Mouse (Mus musculus): ENCODE measurements around the gene Ptges3. TPM values are rescaled to one million over a fixed set of nuclear protein-coding genes. Genes with fewer than 3 reads are reported as not detected.

Gene Ptges3
- total RNA-seq, 1 experiment, result 240 TPM

GRCm38 (mm10) chr10:128123833-128124232, 65.1 kb downstream of the Ptges3 start:
- DNase-seq (ENCODE audit: low read depth, low spot score), result no peak
- no peaks in the 10 kb centered on the region for H3K9me3 ChIP-seq (ENCODE audit: control insufficient read depth, insufficient read depth, low read depth, low read length)
- no peak overlapping the region for H3K27ac ChIP-seq (ENCODE audit: insufficient read depth, low read depth, low read length, poor library complexity, severe bottlenecking)
- peaks cover 0 to 9% of the 10 kb centered on the region in 2 experiments; a peak in 2 of 4 replicates for H3K4me1 ChIP-seq (ENCODE audit: control insufficient read depth in 2 of 2, insufficient read depth in 2 of 2, low read length in 2 of 2, poor library complexity in 1 of 2)
- TF ChIP-seq CHD2 (IDR thresholded peaks at IDR 0.05; ENCODE audit: low read depth, low read length) (no peak), ZC3H11A (IDR thresholded peaks at IDR 0.05; ENCODE audit: borderline replicate concordance, low read depth, low read length) (no peak), MAFK (IDR thresholded peaks at IDR 0.05; ENCODE audit: insufficient read depth, low read depth, low read length) (no peak), ZNF384 (IDR thresholded peaks at IDR 0.05; ENCODE audit: low read depth, low read length) (no peak), HCFC1 (IDR thresholded peaks at IDR 0.05; ENCODE audit: borderline replicate concordance, insufficient read depth, low read length) (no peak)
- no peak overlapping the region for H3K9ac ChIP-seq (ENCODE audit: insufficient read depth, low read depth, low read length, poor library complexity, severe bottlenecking)
- H3K36me3 ChIP-seq (ENCODE audit: control insufficient read depth, insufficient read depth, low read length, poor library complexity, severe bottlenecking), result peaks cover 80% of the 10 kb centered on the region
- in situ Hi-C loops (cut with MboI; ENCODE audit: low sequenced_read_pairs in 2 of 2, unreplicated experiment in 2 of 2), result no loop called here
- H3K4me3 ChIP-seq (ENCODE audit: insufficient read depth in 1 of 2, low read depth in 1 of 2, low read length in 2 of 2, poor library complexity in 1 of 2, severe bottlenecking in 1 of 2), result no peak overlapping the region

DNA sequence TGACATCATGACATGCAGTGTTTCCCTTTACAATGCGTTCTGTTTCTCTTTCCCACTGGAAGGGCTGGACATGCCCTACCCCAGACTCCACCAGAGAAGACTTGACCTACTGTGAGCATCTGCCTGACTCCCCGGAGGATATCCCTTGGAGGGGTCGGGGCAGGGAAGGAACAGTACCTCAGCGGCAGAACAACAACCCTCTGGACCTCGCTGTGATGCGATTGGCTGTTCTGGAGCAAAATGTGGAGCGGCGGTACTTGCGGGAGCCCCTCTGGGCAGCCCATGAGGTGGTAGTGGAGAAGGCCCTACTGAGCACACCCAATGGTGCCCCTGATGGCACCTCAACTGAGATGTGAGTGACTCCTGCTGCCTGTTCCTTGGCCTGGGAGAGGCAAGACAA, 66.1 kb downstream of the Ptges3 start:
- H3K4me1 ChIP-seq (ENCODE audit: control insufficient read depth in 2 of 2, insufficient read depth in 2 of 2, low read length in 2 of 2, poor library complexity in 1 of 2), result peaks cover 0 to 9% of the 10 kb centered on the region in 2 experiments; a peak in 2 of 4 replicates
- H3K9me3 ChIP-seq (ENCODE audit: control insufficient read depth, insufficient read depth, low read depth, low read length), result no peaks in the 10 kb centered on the region
- TF ChIP-seq ZC3H11A (IDR thresholded peaks at IDR 0.05; ENCODE audit: borderline replicate concordance, low read depth, low read length), result no peak
- no peak for TF ChIP-seq ZNF384 (IDR thresholded peaks at IDR 0.05; ENCODE audit: low read depth, low read length)
- TF ChIP-seq CHD2 (IDR thresholded peaks at IDR 0.05; ENCODE audit: low read depth, low read length), result no peak
- TF ChIP-seq HCFC1 (IDR thresholded peaks at IDR 0.05; ENCODE audit: borderline replicate concordance, insufficient read depth, low read length), result no peak
- no peak for TF ChIP-seq MAFK (IDR thresholded peaks at IDR 0.05; ENCODE audit: insufficient read depth, low read depth, low read length)
- in situ Hi-C loops (cut with MboI; ENCODE audit: low sequenced_read_pairs in 2 of 2, unreplicated experiment in 2 of 2), result no loop called here
- H3K4me3 ChIP-seq (ENCODE audit: insufficient read depth in 1 of 2, low read depth in 1 of 2, low read length in 2 of 2, poor library complexity in 1 of 2, severe bottlenecking in 1 of 2), result no peak overlapping the region
- no peak for DNase-seq (ENCODE audit: low read depth, low spot score)
- H3K36me3 ChIP-seq (ENCODE audit: control insufficient read depth, insufficient read depth, low read length, poor library complexity, severe bottlenecking), result peaks cover 76% of the 10 kb centered on the region
- no peak overlapping the region for H3K27ac ChIP-seq (ENCODE audit: insufficient read depth, low read depth, low read length, poor library complexity, severe bottlenecking)
- no peak overlapping the region for H3K9ac ChIP-seq (ENCODE audit: insufficient read depth, low read depth, low read length, poor library complexity, severe bottlenecking)

- Histone ChIP-seq H3K27ac (ENCODE audit: insufficient read depth, low read depth, low read length, poor library complexity, severe bottlenecking) (no peak overlapping the region), H3K9ac (ENCODE audit: insufficient read depth, low read depth, low read length, poor library complexity, severe bottlenecking) (no peak overlapping the region), H3K9me3 (ENCODE audit: control insufficient read depth, insufficient read depth, low read depth, low read length) (no peaks in the 10 kb centered on the region), H3K4me3 (ENCODE audit: insufficient read depth in 1 of 2, low read depth in 1 of 2, low read length in 2 of 2, poor library complexity in 1 of 2, severe bottlenecking in 1 of 2) (no peak overlapping the region), H3K4me1 (ENCODE audit: control insufficient read depth in 2 of 2, insufficient read depth in 2 of 2, low read length in 2 of 2, poor library complexity in 1 of 2) (peaks cover 0 to 9% of the 10 kb centered on the region in 2 experiments; a peak in 2 of 4 replicates), H3K36me3 (ENCODE audit: control insufficient read depth, insufficient read depth, low read length, poor library complexity, severe bottlenecking) (peaks cover 74% of the 10 kb centered on the region)
- no peak for TF ChIP-seq CHD2 (IDR thresholded peaks at IDR 0.05; ENCODE audit: low read depth, low read length)
- no peak for TF ChIP-seq ZNF384 (IDR thresholded peaks at IDR 0.05; ENCODE audit: low read depth, low read length)
- no peak for TF ChIP-seq ZC3H11A (IDR thresholded peaks at IDR 0.05; ENCODE audit: borderline replicate concordance, low read depth, low read length)
- no peak for DNase-seq (ENCODE audit: low read depth, low spot score)
- in situ Hi-C loops (cut with MboI; ENCODE audit: low sequenced_read_pairs in 2 of 2, unreplicated experiment in 2 of 2), result no loop called here
These were observed 67.2 kb downstream of the Ptges3 start for GRCm38 (mm10) chr10:128125951-128126350.

Other genes starting within 250 kb of the Ptges3 start
- gene Rdh19, start 209.0 kb upstream of the Ptges3 start, total RNA-seq (2012; rRNA removed), result not detected in 2 replicates
- 0.26 TPM in 1 of 2 replicates, not detected in the other for gene Rdh16f2, start 192.5 kb upstream of the Ptges3 start, total RNA-seq (2012; rRNA removed)
- gene Rdh7, start 170.1 kb upstream of the Ptges3 start, total RNA-seq (2012; rRNA removed), result not detected in 2 replicates
- 0.27 TPM in 1 of 2 replicates, not detected in the other for gene Sdr9c7, start 160.4 kb upstream of the Ptges3 start, total RNA-seq (2012; rRNA removed)
- 0.22 TPM in 1 of 2 replicates, not detected in the other for gene Hsd17b6, start 51.3 kb upstream of the Ptges3 start, total RNA-seq (2012; rRNA removed)
- 51.8 and 63.5 TPM in 2 replicates for gene Prim1, start 43.8 kb upstream of the Ptges3 start, total RNA-seq (2012; rRNA removed)
- gene Naca, start 23.4 kb upstream of the Ptges3 start, total RNA-seq (2012; rRNA removed), result 746 and 1,114 TPM in 2 replicates
- gene Atp5b, start 24.3 kb downstream of the Ptges3 start, total RNA-seq (2012; rRNA removed), result 1,760 and 2,075 TPM in 2 replicates
- 42.8 and 59.9 TPM in 2 replicates for gene Baz2a, start 32.6 kb downstream of the Ptges3 start, total RNA-seq (2012; rRNA removed)
- 23.2 and 30.8 TPM in 2 replicates for gene Rbms2, start 121.3 kb downstream of the Ptges3 start, total RNA-seq (2012; rRNA removed)
- gene Gls2, start 135.5 kb downstream of the Ptges3 start, total RNA-seq (2012; rRNA removed), result 21.9 and 40.7 TPM in 2 replicates
- gene Spryd4, start 152.9 kb downstream of the Ptges3 start, total RNA-seq (2012; rRNA removed), result 22.1 and 24.9 TPM in 2 replicates
- 2.8 and 6.8 TPM in 2 replicates for gene Mip, start 166.9 kb downstream of the Ptges3 start, total RNA-seq (2012; rRNA removed)
- gene Timeless, start 173.1 kb downstream of the Ptges3 start, total RNA-seq (2012; rRNA removed), result 69.7 and 106 TPM in 2 replicates
- 0.31 and 0.69 TPM in 2 replicates for gene Apon, start 195.1 kb downstream of the Ptges3 start, total RNA-seq (2012; rRNA removed)
- gene Apof, start 209.7 kb downstream of the Ptges3 start, total RNA-seq (2012; rRNA removed), result 1.4 and 2.1 TPM in 2 replicates
- gene Stat2, start 211.6 kb downstream of the Ptges3 start, total RNA-seq (2012; rRNA removed), result 10.6 and 22.7 TPM in 2 replicates
- 4.1 and 6.1 TPM in 2 replicates for gene Il23a, start 239.8 kb downstream of the Ptges3 start, total RNA-seq (2012; rRNA removed)
- 21.9 and 25.4 TPM in 2 replicates for gene Pan2, start 244.4 kb downstream of the Ptges3 start, total RNA-seq (2012; rRNA removed)